Mouse (Mus musculus) midbrain, embryonic 16.5 days (tissue): ENCODE measurements around the gene S100a6. TPM values are rescaled to one million over a fixed set of nuclear protein-coding genes. Genes with fewer than 3 reads are reported as not detected.

Experiments
- ATAC-seq: fragments of 200-750 bp; cut with Nextera tagmentation; 2 replicates; pipeline ENCODE4 v1.8.0; 2017; ENCODE audit warnings: moderate TSS enrichment
- H3K27ac ChIP-seq: fragments of 300-500 bp; sonication (generic); 2 replicates; pipeline ENCODE4 v1.5.1; 2014; ENCODE audit warnings: mild to moderate bottlenecking, low read length, mixed read lengths
- H3K27me3 ChIP-seq: fragments of 300-500 bp; sonication (generic); 2 replicates; pipeline ENCODE4 v1.6.1; 2014; ENCODE audit warnings: low read depth, low read length, mixed read lengths; ENCODE audit not compliant: control insufficient read depth, insufficient read depth
- H3K36me3 ChIP-seq: fragments of 300-500 bp; sonication (generic); 2 replicates; pipeline ENCODE4 v1.6.1; 2014; ENCODE audit warnings: mild to moderate bottlenecking, low read length, moderate library complexity, mixed read lengths; ENCODE audit not compliant: control insufficient read depth, insufficient read depth
- H3K4me1 ChIP-seq: fragments of 300-500 bp; sonication (generic); 2 replicates; pipeline ENCODE4 v1.6.1; 2014; ENCODE audit warnings: mild to moderate bottlenecking, low read length, mixed read lengths; ENCODE audit not compliant: control insufficient read depth, insufficient read depth
- H3K4me2 ChIP-seq: fragments of 300-500 bp; sonication (generic); 2 replicates; pipeline ENCODE4 v1.6.1; 2014; ENCODE audit warnings: mild to moderate bottlenecking, low read length, mixed read lengths
- H3K4me3 ChIP-seq: fragments of 300-500 bp; sonication (generic); 2 replicates; pipeline ENCODE4 v1.5.1; 2014; ENCODE audit warnings: low read depth, mild to moderate bottlenecking, low read length, moderate library complexity, mixed read lengths
- H3K9ac ChIP-seq: fragments of 300-500 bp; sonication (generic); 2 replicates; pipeline ENCODE4 v1.6.1; 2014; ENCODE audit warnings: low read depth, low read length, mixed read lengths
- H3K9me3 ChIP-seq: fragments of 300-500 bp; sonication (generic); replicated peaks from 2 replicates; pipeline ENCODE4 v1.6.1; 2014; ENCODE audit warnings: mild to moderate bottlenecking, low read length, mixed read lengths; ENCODE audit not compliant: control insufficient read depth, poor library complexity, severe bottlenecking
- WGBS: fragments of 180-500 bp; shearing (Covaris S2); extraction: QIAGEN DNeasy Blood & Tissue Kit; methylation state at CpG from one replicate; pipeline ENCODE4 v1.1.7; 2014; 5-methylcytosine and 5-hydroxymethylcytosine counted together
- polyA plus RNA-seq: library from polyadenylated mRNA; unstranded; fragments of >200 nt; fragmentation: Nextera tagmentation; extraction: Ambion mirVana; gene quantifications from 2 replicates; pipeline ENCODE4 v1.2.1, GENCODE M21; 2015

S100a6 gene
- polyA plus RNA-seq, 1 experiment from 2014 or later: 19.3 TPM

DNA sequence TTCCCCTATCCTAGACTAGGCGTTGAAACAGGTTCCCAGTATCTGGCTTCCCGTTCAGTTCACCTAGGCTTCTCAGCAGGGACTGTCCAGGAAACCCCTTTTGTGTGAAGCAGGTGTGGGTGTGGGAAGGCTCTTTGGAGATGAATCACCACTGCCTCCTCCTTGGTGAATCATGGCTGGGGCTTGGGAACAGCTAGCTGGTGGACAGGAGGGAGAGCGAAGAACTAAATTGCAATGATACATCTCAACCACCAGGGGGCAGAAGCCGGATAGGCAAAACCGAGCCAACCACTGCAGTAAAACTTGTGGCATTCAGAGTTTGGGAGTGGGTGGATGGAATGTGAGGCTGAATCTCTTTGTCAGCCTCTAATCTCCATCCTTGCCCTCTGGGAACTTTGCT is 27.1 kb upstream of the S100a6 start:
- Histone ChIP-seq H3K27me3 (no peaks in the 10 kb centered on the region), H3K4me1 (no peaks in the 10 kb centered on the region), H3K9me3 (no peaks in the 10 kb centered on the region), H3K4me2 (no peak overlapping the region), H3K27ac (no peak overlapping the region), H3K9ac (no peak overlapping the region), H3K36me3 (no peaks in the 10 kb centered on the region), H3K4me3 (no peak overlapping the region)
- WGBS: 35% methylated on average over 5 of the region's 5 CpGs
- ATAC-seq: 0 out of 2 replicates have a peak, but pooled peaks have one; percentile 34

DNA sequence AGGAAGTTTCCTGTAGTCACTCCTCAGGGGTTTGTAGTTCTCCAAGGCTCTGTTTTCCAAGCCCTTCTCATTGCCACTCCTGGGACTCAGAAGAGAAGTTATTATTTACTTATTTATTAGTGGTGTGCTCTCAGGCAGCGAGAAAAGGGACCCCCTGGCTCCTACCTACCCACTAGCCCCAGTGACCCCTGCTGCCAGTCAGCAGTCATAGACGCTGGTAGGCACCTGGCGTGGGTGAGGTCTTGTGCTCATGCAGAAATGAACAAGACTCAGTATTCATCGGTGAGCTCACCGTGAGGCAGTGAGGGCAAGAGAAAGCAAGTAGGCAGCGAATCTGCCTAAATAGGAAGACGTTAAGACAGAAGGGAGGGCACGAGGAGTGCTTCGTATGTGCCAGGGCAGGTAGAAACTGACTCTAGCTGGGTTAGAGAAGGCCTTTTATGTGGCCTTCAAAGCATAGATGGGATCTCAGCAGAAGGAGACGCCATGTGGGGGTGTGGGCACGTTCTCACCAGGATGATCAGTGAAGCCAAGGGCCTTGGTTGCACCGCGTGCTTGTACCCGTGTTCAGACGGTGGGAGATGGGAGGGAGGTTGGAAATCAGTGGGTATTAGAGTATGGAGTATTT is 26.6 kb upstream of the S100a6 start:
- 85% methylated on average over 15 of the region's 15 CpGs for WGBS
- H3K36me3 ChIP-seq: no peaks in the 10 kb centered on the region
- H3K4me2 ChIP-seq: no peak overlapping the region
- no peaks in the 10 kb centered on the region for H3K27me3 ChIP-seq
- H3K27ac ChIP-seq: no peak overlapping the region
- H3K9me3 ChIP-seq: no peaks in the 10 kb centered on the region
- no peaks in the 10 kb centered on the region for H3K4me1 ChIP-seq
- no peak for ATAC-seq
- no peak overlapping the region for H3K4me3 ChIP-seq
- no peak overlapping the region for H3K9ac ChIP-seq

DNA sequence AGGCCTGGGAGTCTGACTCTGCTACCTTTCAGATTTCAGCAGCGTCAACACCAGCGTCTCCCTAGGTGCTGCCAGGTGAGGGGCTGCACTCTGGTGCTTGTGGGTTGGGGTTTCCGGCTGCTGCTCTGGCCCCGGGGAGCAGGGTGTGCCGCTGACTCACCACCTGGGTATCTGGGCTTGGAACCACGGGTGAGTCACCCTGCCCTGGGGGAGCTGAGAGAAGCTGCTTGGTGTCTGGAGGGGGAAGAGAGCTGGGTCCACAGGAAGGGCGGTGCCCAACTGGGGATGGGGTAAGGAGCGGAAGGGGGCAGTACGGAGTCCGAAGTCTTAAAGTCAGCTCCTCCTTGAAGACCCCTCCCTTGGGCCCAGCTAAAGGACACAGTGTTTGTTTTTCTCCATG is 25.8 kb upstream of the S100a6 start:
- WGBS: 76% methylated on average over 10 of the region's 10 CpGs
- no peak for ATAC-seq
- H3K36me3 ChIP-seq: no peaks in the 10 kb centered on the region
- H3K27ac ChIP-seq: no peak overlapping the region
- H3K9me3 ChIP-seq: no peaks in the 10 kb centered on the region
- H3K4me3 ChIP-seq: no peak overlapping the region
- H3K27me3 ChIP-seq: no peaks in the 10 kb centered on the region
- H3K4me1 ChIP-seq: no peaks in the 10 kb centered on the region
- no peak overlapping the region for H3K9ac ChIP-seq
- no peak overlapping the region for H3K4me2 ChIP-seq

DNA sequence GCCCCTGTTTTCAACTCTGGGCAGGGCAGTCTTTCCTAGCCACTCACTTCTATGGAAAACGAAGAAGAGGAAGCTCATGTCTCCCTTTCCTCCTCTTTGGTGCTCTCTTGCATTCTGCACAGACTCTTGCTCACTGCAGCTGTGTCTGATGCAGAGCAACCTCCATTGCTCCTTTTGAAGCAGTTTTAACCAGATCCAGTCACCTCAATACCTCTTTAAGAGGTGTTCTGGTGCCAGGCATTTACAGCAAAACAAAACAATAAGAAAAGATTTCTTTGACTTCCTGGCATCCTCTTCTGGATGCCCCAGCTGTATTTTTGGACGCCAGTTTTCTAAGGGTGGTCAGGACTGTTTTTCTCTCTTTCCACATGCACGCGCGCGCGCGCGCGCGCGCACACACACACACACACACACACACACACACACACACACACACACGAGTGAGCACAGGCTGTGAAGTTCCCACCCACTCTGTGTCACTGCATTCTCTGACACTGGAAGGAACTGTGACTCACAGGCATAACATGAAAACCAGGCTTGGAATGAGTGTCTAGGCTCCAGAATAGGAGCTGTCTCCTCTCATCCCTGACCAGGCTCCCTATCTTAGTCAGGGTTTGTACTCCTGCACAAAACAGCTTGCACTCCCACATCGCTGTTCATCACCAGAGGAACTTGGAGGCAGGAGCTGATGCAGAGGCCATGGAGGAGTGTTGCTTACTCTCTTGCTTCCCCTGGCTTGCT is 25.2 kb upstream of the S100a6 start:
- no peak for ATAC-seq
- Histone ChIP-seq H3K4me2 (no peak overlapping the region), H3K27ac (no peak overlapping the region), H3K9me3 (no peaks in the 10 kb centered on the region), H3K27me3 (no peaks in the 10 kb centered on the region), H3K36me3 (no peaks in the 10 kb centered on the region), H3K4me3 (no peak overlapping the region), H3K9ac (no peak overlapping the region), H3K4me1 (no peaks in the 10 kb centered on the region)
- whole genome bisulfite sequencing: 90% methylated on average over 14 of the region's 14 CpGs

DNA sequence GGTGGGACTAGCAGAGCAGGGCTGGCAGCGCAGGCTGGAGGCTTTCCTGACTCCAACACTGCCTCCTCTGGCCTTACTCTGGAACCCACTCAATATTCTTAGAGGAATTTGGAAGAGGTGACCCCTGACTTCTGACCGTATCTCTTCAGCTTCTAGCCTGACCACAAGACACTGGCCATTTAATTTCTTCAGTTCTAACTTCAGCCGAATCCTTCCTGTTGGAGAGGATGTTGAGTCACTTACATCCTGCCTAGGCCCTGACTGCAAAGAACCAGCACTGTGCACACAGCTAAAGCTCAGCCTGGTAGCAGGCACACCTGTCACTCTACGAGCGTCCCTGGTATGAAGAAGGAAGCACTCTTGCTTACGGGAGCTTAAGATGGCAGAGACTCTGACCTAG is 23.3 kb upstream of the S100a6 start:
- Histone ChIP-seq H3K9me3 (no peaks in the 10 kb centered on the region), H3K27me3 (no peaks in the 10 kb centered on the region), H3K4me2 (no peak overlapping the region), H3K4me3 (no peak overlapping the region), H3K36me3 (no peaks in the 10 kb centered on the region), H3K27ac (no peak overlapping the region), H3K4me1 (no peaks in the 10 kb centered on the region), H3K9ac (no peak overlapping the region)
- no peak for ATAC-seq
- 88% methylated on average over 6 of the region's 6 CpGs for WGBS

DNA sequence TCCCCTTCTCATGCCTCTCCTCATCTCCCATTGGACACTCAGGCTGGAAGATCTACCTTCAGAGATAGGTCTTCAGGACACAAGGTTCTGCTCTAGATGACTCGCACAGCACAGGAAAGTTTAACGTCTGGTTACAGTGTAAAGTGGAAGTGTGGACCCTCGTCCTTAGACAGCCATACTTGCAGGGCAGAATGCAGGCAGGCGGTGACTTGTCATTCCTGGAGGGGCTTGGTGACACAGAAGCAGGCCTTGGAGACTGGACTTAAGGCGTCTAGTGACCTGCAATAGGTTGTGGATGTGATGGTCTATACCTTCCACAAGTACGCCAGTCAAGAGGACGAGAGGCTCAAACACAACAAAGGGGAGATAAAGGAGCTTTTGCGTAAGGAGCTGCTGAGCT is 22.7 kb upstream of the S100a6 start, which contains the start of gene S100a2:
Gene S100a2, plus strand, starts transcription at position 301 of the 400 bp plus-strand sequence.
- ATAC-seq: no peak
- Histone ChIP-seq H3K27ac (no peak within 1 kb of the TSS), H3K9ac (no peak within 1 kb of the TSS), H3K4me3 (no peak within 1 kb of the TSS), H3K4me2 (no peak within 1 kb of the TSS), H3K4me1 (no peaks in the 10 kb centered on the region), H3K9me3 (no peaks in the 10 kb centered on the region), H3K27me3 (no peaks in the 10 kb centered on the region), H3K36me3 (no peaks in the 10 kb centered on the region)
- 82% methylated on average over 8 of the region's 8 CpGs for WGBS

DNA sequence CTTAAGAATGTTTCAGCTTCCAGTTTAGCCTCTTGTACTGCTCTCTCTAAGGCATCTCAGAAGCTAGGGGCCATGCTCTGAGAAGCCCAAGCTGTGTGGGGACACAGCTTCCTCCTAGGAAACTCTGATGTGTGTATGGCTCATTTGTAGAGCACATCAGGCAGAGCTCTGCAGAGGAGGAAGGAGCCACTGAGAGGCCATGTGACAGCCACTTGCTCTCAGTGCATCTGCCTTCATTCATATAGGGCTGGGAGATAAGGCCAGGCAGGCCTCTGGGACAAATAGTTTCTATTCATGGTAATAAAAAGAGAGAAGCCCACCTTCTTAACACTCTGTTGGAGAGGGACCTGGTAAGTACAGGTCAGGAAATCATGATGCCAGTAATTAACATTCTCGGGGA is 18.2 kb upstream of the S100a6 start:
- Histone ChIP-seq H3K36me3 (no peaks in the 10 kb centered on the region), H3K4me2 (no peak overlapping the region), H3K4me1 (no peaks in the 10 kb centered on the region), H3K9ac (no peak overlapping the region), H3K27ac (no peak overlapping the region), H3K9me3 (no peaks in the 10 kb centered on the region), H3K27me3 (no peaks in the 10 kb centered on the region), H3K4me3 (no peak overlapping the region)
- no peak for ATAC-seq
- 75% methylated on average over 1 of the region's 1 CpGs for WGBS

DNA sequence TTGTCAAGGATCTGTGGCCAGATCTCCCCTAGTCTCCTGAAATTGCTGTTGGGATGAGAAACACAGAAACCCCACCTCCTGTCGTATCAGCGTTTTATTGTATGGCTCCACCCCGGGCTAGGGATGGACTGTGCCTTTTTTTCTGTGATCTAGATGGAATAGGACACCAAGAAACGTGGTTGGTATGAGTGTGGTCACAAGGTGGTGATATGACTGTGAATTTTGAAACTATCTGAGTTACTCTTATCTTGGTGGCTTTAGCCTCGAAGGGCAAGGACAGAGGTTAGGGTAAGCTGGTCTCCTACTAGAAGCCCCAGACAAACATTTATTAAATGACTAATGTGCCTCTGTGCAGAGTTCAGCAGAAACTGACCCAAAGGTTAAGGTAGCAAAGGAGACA is 17.1 kb upstream of the S100a6 start:
- ATAC-seq: no peak
- WGBS: 84% methylated on average over 5 of the region's 5 CpGs
- Histone ChIP-seq H3K9me3 (no peaks in the 10 kb centered on the region), H3K36me3 (no peaks in the 10 kb centered on the region), H3K9ac (no peak overlapping the region), H3K27ac (no peak overlapping the region), H3K4me3 (no peak overlapping the region), H3K27me3 (no peaks in the 10 kb centered on the region), H3K4me2 (no peak overlapping the region), H3K4me1 (no peaks in the 10 kb centered on the region)

DNA sequence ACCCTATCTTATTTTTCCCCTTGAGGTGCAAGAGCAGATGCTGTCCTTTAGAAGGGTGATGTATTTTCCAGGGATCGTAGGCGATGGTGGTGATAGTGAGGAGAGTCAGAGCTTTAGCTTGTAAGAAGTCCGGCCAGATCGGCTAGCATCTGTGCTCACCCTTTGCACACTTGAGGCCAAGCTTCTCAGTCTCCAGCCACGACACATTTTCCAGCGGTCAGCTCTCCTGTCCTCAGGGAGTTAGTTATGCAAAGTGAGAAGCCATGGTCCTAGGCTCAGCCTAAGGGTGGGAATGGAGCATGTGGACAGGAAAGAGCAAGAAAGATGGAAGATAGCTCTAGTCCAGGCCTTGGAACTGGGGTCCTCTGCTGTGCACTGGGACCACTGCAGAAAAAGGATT is 15.9 kb upstream of the S100a6 start:
- H3K4me2 ChIP-seq: no peak overlapping the region
- WGBS: 89% methylated on average over 6 of the region's 6 CpGs
- no peaks in the 10 kb centered on the region for H3K9me3 ChIP-seq
- H3K36me3 ChIP-seq: no peaks in the 10 kb centered on the region
- H3K27ac ChIP-seq: no peak overlapping the region
- no peaks in the 10 kb centered on the region for H3K27me3 ChIP-seq
- no peaks in the 10 kb centered on the region for H3K4me1 ChIP-seq
- ATAC-seq: no peak
- no peak overlapping the region for H3K9ac ChIP-seq
- no peak overlapping the region for H3K4me3 ChIP-seq
